Mouse (Mus musculus): Measurements from ENCODE around the gene Znrf1. TPM values are rescaled to one million over a fixed set of nuclear protein-coding genes. Genes with fewer than 3 reads are reported as not detected.

Gene Znrf1
- polyA plus RNA-seq, 1 experiment from 2014 or later, result 48.7 TPM

GRCm38 (mm10) chr8:111527149-111527548, 8.7 kb upstream of the Znrf1 start:
- no peak overlapping the region for H3K4me2 ChIP-seq (replicated peaks; ENCODE audit: low read depth, low read length)
- no peak for ATAC-seq (ENCODE audit: low FRiP score)
- H3K9me3 ChIP-seq (ENCODE audit: control insufficient read depth, low read length), result no peaks in the 10 kb centered on the region
- no peak overlapping the region for H3K27ac ChIP-seq (ENCODE audit: low read depth, low read length)
- no peak overlapping the region for H3K9ac ChIP-seq (ENCODE audit: low read depth, low read length)
- no peaks in the 10 kb centered on the region for H3K4me1 ChIP-seq (replicated peaks; ENCODE audit: control insufficient read depth, insufficient read depth, low read length)
- no peak for DNase-seq (ENCODE audit: low spot score)
- WGBS, result 77% methylated on average over 8 of the region's 8 CpGs
- no peaks in the 10 kb centered on the region for H3K36me3 ChIP-seq (ENCODE audit: control insufficient read depth, insufficient read depth, low read length)
- no peaks in the 10 kb centered on the region for H3K27me3 ChIP-seq (ENCODE audit: control insufficient read depth, insufficient read depth, low read length)
- H3K4me3 ChIP-seq (ENCODE audit: low read depth, low read length), result no peak overlapping the region

- DNase-seq (ENCODE audit: low spot score), result no peak
- ATAC-seq (ENCODE audit: low FRiP score), result no peak
- Histone ChIP-seq H3K4me1 (replicated peaks; ENCODE audit: control insufficient read depth, insufficient read depth, low read length) (no peaks in the 10 kb centered on the region), H3K9ac (ENCODE audit: low read depth, low read length) (no peak overlapping the region), H3K27ac (ENCODE audit: low read depth, low read length) (no peak overlapping the region), H3K4me3 (ENCODE audit: low read depth, low read length) (no peak overlapping the region), H3K4me2 (replicated peaks; ENCODE audit: low read depth, low read length) (no peak overlapping the region), H3K36me3 (ENCODE audit: control insufficient read depth, insufficient read depth, low read length) (no peaks in the 10 kb centered on the region), H3K27me3 (ENCODE audit: control insufficient read depth, insufficient read depth, low read length) (no peaks in the 10 kb centered on the region), H3K9me3 (ENCODE audit: control insufficient read depth, low read length) (no peaks in the 10 kb centered on the region)
- WGBS, result 85% methylated on average over 5 of the region's 5 CpGs
These were observed 7.8 kb upstream of the Znrf1 start for GRCm38 (mm10) chr8:111528071-111528470.

- Histone ChIP-seq H3K9me3 (ENCODE audit: control insufficient read depth, low read length) (no peaks in the 10 kb centered on the region), H3K4me2 (replicated peaks; ENCODE audit: low read depth, low read length) (no peak overlapping the region), H3K9ac (ENCODE audit: low read depth, low read length) (no peak overlapping the region), H3K27me3 (ENCODE audit: control insufficient read depth, insufficient read depth, low read length) (no peaks in the 10 kb centered on the region), H3K27ac (ENCODE audit: low read depth, low read length) (no peak overlapping the region), H3K36me3 (ENCODE audit: control insufficient read depth, insufficient read depth, low read length) (no peaks in the 10 kb centered on the region), H3K4me3 (ENCODE audit: low read depth, low read length) (no peak overlapping the region), H3K4me1 (replicated peaks; ENCODE audit: control insufficient read depth, insufficient read depth, low read length) (no peaks in the 10 kb centered on the region)
- WGBS, result 79% methylated on average over 12 of the region's 12 CpGs
- ATAC-seq (ENCODE audit: low FRiP score) (no peak), DNase-seq (ENCODE audit: low spot score) (no peak)
These were observed 4.7 kb upstream of the Znrf1 start for GRCm38 (mm10) chr8:111531191-111531590.

GRCm38 (mm10) chr8:111531621-111532020, 4.3 kb upstream of the Znrf1 start:
- ATAC-seq (ENCODE audit: low FRiP score) (no peak), DNase-seq (ENCODE audit: low spot score) (no peak)
- Histone ChIP-seq H3K27ac (ENCODE audit: low read depth, low read length) (no peak overlapping the region), H3K36me3 (ENCODE audit: control insufficient read depth, insufficient read depth, low read length) (no peaks in the 10 kb centered on the region), H3K4me3 (ENCODE audit: low read depth, low read length) (no peak overlapping the region), H3K4me2 (replicated peaks; ENCODE audit: low read depth, low read length) (no peak overlapping the region), H3K9ac (ENCODE audit: low read depth, low read length) (no peak overlapping the region), H3K27me3 (ENCODE audit: control insufficient read depth, insufficient read depth, low read length) (no peaks in the 10 kb centered on the region), H3K9me3 (ENCODE audit: control insufficient read depth, low read length) (no peaks in the 10 kb centered on the region), H3K4me1 (replicated peaks; ENCODE audit: control insufficient read depth, insufficient read depth, low read length) (no peaks in the 10 kb centered on the region)
- WGBS, result 86% methylated on average over 17 of the region's 17 CpGs

GRCm38 (mm10) chr8:111533503-111533902, 2.4 kb upstream of the Znrf1 start:
- H3K9me3 ChIP-seq (ENCODE audit: control insufficient read depth, low read length), result no peaks in the 10 kb centered on the region
- H3K4me2 ChIP-seq (replicated peaks; ENCODE audit: low read depth, low read length), result no peak overlapping the region
- no peak for ATAC-seq (ENCODE audit: low FRiP score)
- H3K27me3 ChIP-seq (ENCODE audit: control insufficient read depth, insufficient read depth, low read length), result no peaks in the 10 kb centered on the region
- H3K4me1 ChIP-seq (replicated peaks; ENCODE audit: control insufficient read depth, insufficient read depth, low read length), result peaks cover 2% of the 10 kb centered on the region; the same call in 1 of the 2 replicates
- 71% methylated on average over 4 of the region's 4 CpGs for WGBS
- DNase-seq (ENCODE audit: low spot score), result no peak
- no peaks in the 10 kb centered on the region for H3K36me3 ChIP-seq (ENCODE audit: control insufficient read depth, insufficient read depth, low read length)
- no peak overlapping the region for H3K27ac ChIP-seq (ENCODE audit: low read depth, low read length)
- H3K9ac ChIP-seq (ENCODE audit: low read depth, low read length), result no peak overlapping the region
- no peak overlapping the region for H3K4me3 ChIP-seq (ENCODE audit: low read depth, low read length)

- no peak overlapping the region for H3K27ac ChIP-seq (ENCODE audit: low read depth, low read length)
- ATAC-seq (ENCODE audit: low FRiP score) (no peak), DNase-seq (ENCODE audit: low spot score) (no peak)
- no peaks in the 10 kb centered on the region for H3K27me3 ChIP-seq (ENCODE audit: control insufficient read depth, insufficient read depth, low read length)
- 59% methylated on average over 5 of the region's 5 CpGs for WGBS
- H3K9ac ChIP-seq (ENCODE audit: low read depth, low read length), result no peak overlapping the region
- no peaks in the 10 kb centered on the region for H3K36me3 ChIP-seq (ENCODE audit: control insufficient read depth, insufficient read depth, low read length)
- peaks cover 8% of the 10 kb centered on the region; the same call in 1 of the 2 replicates for H3K4me1 ChIP-seq (replicated peaks; ENCODE audit: control insufficient read depth, insufficient read depth, low read length)
- H3K4me3 ChIP-seq (ENCODE audit: low read depth, low read length), result peak overlapping the region; percentile 78
- no peaks in the 10 kb centered on the region for H3K9me3 ChIP-seq (ENCODE audit: control insufficient read depth, low read length)
- H3K4me2 ChIP-seq (replicated peaks; ENCODE audit: low read depth, low read length), result no peak overlapping the region
These were observed 406 bp upstream of the Znrf1 start for GRCm38 (mm10) chr8:111535491-111535890.

- under 1% methylated on average over 63 of the region's 64 CpGs for WGBS
These were observed 1.3 kb downstream of the Znrf1 start for GRCm38 (mm10) chr8:111536978-111537764.

GRCm38 (mm10) chr8:111537765-111538158, 1.9 kb downstream of the Znrf1 start:
- peak; percentile 1; the same call in 1 of the 2 replicates for ATAC-seq (ENCODE audit: low FRiP score)
- H3K9me3 ChIP-seq (ENCODE audit: control insufficient read depth, low read length), result no peaks in the 10 kb centered on the region
- H3K27me3 ChIP-seq (ENCODE audit: control insufficient read depth, insufficient read depth, low read length), result no peaks in the 10 kb centered on the region
- H3K36me3 ChIP-seq (ENCODE audit: control insufficient read depth, insufficient read depth, low read length), result no peaks in the 10 kb centered on the region
- WGBS, result 4% methylated on average over 8 of the region's 8 CpGs
- H3K4me2 ChIP-seq (replicated peaks; ENCODE audit: low read depth, low read length), result peak overlapping the region; percentile 81
- no peak for DNase-seq (ENCODE audit: low spot score)
- H3K27ac ChIP-seq (ENCODE audit: low read depth, low read length), result no peak overlapping the region
- H3K4me1 ChIP-seq (replicated peaks; ENCODE audit: control insufficient read depth, insufficient read depth, low read length), result peaks cover 8% of the 10 kb centered on the region; the same call in 1 of the 2 replicates
- H3K9ac ChIP-seq (ENCODE audit: low read depth, low read length), result peak overlapping the region; percentile 97
- H3K4me3 ChIP-seq (ENCODE audit: low read depth, low read length), result peak overlapping the region; percentile 78

More at GRCm38 (mm10) chr8:111536978-111537764, 1.3 kb downstream of the Znrf1 start:
- peak overlapping the region; percentile 81 for H3K4me2 ChIP-seq (replicated peaks; ENCODE audit: low read depth, low read length)
- H3K9me3 ChIP-seq (ENCODE audit: control insufficient read depth, low read length), result no peaks in the 10 kb centered on the region
- DNase-seq (ENCODE audit: low spot score), result peak; percentile 64
- H3K27ac ChIP-seq (ENCODE audit: low read depth, low read length), result peak overlapping the region; percentile 95
- peak overlapping the region; percentile 78 for H3K4me3 ChIP-seq (ENCODE audit: low read depth, low read length)
- ATAC-seq (ENCODE audit: low FRiP score), result peak; percentile 61
- peak overlapping the region; percentile 97 for H3K9ac ChIP-seq (ENCODE audit: low read depth, low read length)
- H3K36me3 ChIP-seq (ENCODE audit: control insufficient read depth, insufficient read depth, low read length), result no peaks in the 10 kb centered on the region
- H3K27me3 ChIP-seq (ENCODE audit: control insufficient read depth, insufficient read depth, low read length), result no peaks in the 10 kb centered on the region
- peaks cover 8% of the 10 kb centered on the region; the same call in 1 of the 2 replicates for H3K4me1 ChIP-seq (replicated peaks; ENCODE audit: control insufficient read depth, insufficient read depth, low read length)

- DNase-seq (ENCODE audit: low spot score) (no peak), ATAC-seq (ENCODE audit: low FRiP score) (no peak)
- Histone ChIP-seq H3K4me1 (replicated peaks; ENCODE audit: control insufficient read depth, insufficient read depth, low read length) (peaks cover 8% of the 10 kb centered on the region; the same call in 1 of the 2 replicates), H3K27ac (ENCODE audit: low read depth, low read length) (no peak overlapping the region), H3K4me2 (replicated peaks; ENCODE audit: low read depth, low read length) (peak overlapping the region; percentile 81), H3K27me3 (ENCODE audit: control insufficient read depth, insufficient read depth, low read length) (no peaks in the 10 kb centered on the region), H3K9me3 (ENCODE audit: control insufficient read depth, low read length) (no peaks in the 10 kb centered on the region), H3K4me3 (ENCODE audit: low read depth, low read length) (peak overlapping the region; percentile 78), H3K36me3 (ENCODE audit: control insufficient read depth, insufficient read depth, low read length) (no peaks in the 10 kb centered on the region), H3K9ac (ENCODE audit: low read depth, low read length) (peak overlapping the region; percentile 97)
- WGBS, result 6% methylated on average over 2 of the region's 2 CpGs
These were observed 2.3 kb downstream of the Znrf1 start for GRCm38 (mm10) chr8:111538194-111538593.
